Mouse (Mus musculus) neural tube, embryonic 12.5 days (tissue): Measurements from ENCODE around the gene Thap3. TPM values are rescaled to one million over a fixed set of nuclear protein-coding genes. Genes with fewer than 3 reads are reported as not detected.

ENCODE experiments used
- ATAC-seq: fragments of 200-750 bp; cut with Nextera tagmentation; 2 replicates; pipeline ENCODE4 v1.8.0; 2017; ENCODE audit warnings: low read depth, mild to moderate bottlenecking, moderate TSS enrichment, moderate library complexity; ENCODE audit not compliant: low FRiP score
- H3K27ac ChIP-seq: fragments of 300-500 bp; sonication (generic); 2 replicates; pipeline ENCODE4 v1.5.1; 2016
- H3K27me3 ChIP-seq: fragments of 300-500 bp; sonication (generic); replicated peaks from 2 replicates; pipeline ENCODE4 v1.6.1; 2016; ENCODE audit warnings: mild to moderate bottlenecking
- H3K36me3 ChIP-seq: fragments of 300-500 bp; sonication (generic); 2 replicates; pipeline ENCODE4 v1.6.1; 2016; ENCODE audit warnings: mild to moderate bottlenecking
- H3K4me1 ChIP-seq: fragments of 300-500 bp; sonication (generic); 2 replicates; pipeline ENCODE4 v1.6.1; 2016
- H3K4me2 ChIP-seq: fragments of 300-500 bp; sonication (generic); replicated peaks from 2 replicates; pipeline ENCODE4 v1.6.1; 2016; ENCODE audit warnings: mild to moderate bottlenecking
- H3K4me3 ChIP-seq: fragments of 300-500 bp; sonication (generic); 2 replicates; pipeline ENCODE4 v1.5.1; 2016
- H3K9ac ChIP-seq: fragments of 300-500 bp; sonication (generic); 2 replicates; pipeline ENCODE4 v1.6.1; 2016; ENCODE audit warnings: mild to moderate bottlenecking
- H3K9me3 ChIP-seq: fragments of 300-500 bp; sonication (generic); 2 replicates; pipeline ENCODE4 v1.6.1; 2016; ENCODE audit warnings: mild to moderate bottlenecking
- WGBS: fragments of 180-500 bp; shearing (Covaris S2); methylation state at CpG from one replicate; pipeline ENCODE4 v1.1.7; 2016; 5-methylcytosine and 5-hydroxymethylcytosine counted together
- polyA plus RNA-seq: library from polyadenylated mRNA; unstranded; fragments of >200 nt; fragmentation: Nextera tagmentation; extraction: Ambion mirVana; gene quantifications from 2 replicates; pipeline ENCODE4 v1.2.1, GENCODE M21; 2016

Gene Thap3
- polyA plus RNA-seq, 1 experiment from 2014 or later: 32.2 TPM

GRCm38 (mm10) chr4:151994228-151995171, 5.7 kb upstream of the Thap3 start:
- Histone ChIP-seq H3K4me2 (peak overlapping the region; percentile 91), H3K27me3 (no peaks in the 10 kb centered on the region), H3K36me3 (peaks cover 27% of the 10 kb centered on the region), H3K4me3 (peak overlapping the region; percentile 99), H3K9ac (peak overlapping the region; percentile 95), H3K4me1 (peaks cover 21% of the 10 kb centered on the region), H3K27ac (peak overlapping the region; percentile 68; the same call in 1 of the 2 replicates), H3K9me3 (no peaks in the 10 kb centered on the region)
- ATAC-seq: no peak
- WGBS: 1% methylated on average over 59 of the region's 61 CpGs

- no peak overlapping the region for H3K27ac ChIP-seq
- H3K4me3 ChIP-seq: no peak overlapping the region
- H3K36me3 ChIP-seq: peaks cover 27% of the 10 kb centered on the region
- 87% methylated on average over 6 of the region's 6 CpGs for WGBS
- no peaks in the 10 kb centered on the region for H3K27me3 ChIP-seq
- no peak for ATAC-seq
- no peak overlapping the region for H3K9ac ChIP-seq
- no peaks in the 10 kb centered on the region for H3K9me3 ChIP-seq
- H3K4me1 ChIP-seq: peaks cover 33% of the 10 kb centered on the region
- H3K4me2 ChIP-seq: peak overlapping the region; percentile 91
Observed at GRCm38 (mm10) chr4:151993035-151993434, 4.2 kb upstream of the Thap3 start.

- H3K36me3 ChIP-seq: peaks cover 27% of the 10 kb centered on the region
- no peaks in the 10 kb centered on the region for H3K9me3 ChIP-seq
- ATAC-seq: no peak
- 90% methylated on average over 9 of the region's 9 CpGs for WGBS
- no peak overlapping the region for H3K27ac ChIP-seq
- no peak overlapping the region for H3K4me2 ChIP-seq
- H3K4me3 ChIP-seq: no peak overlapping the region
- H3K9ac ChIP-seq: no peak overlapping the region
- H3K4me1 ChIP-seq: peaks cover 32% of the 10 kb centered on the region
- no peaks in the 10 kb centered on the region for H3K27me3 ChIP-seq
Observed at GRCm38 (mm10) chr4:151992091-151992490, 3.3 kb upstream of the Thap3 start.

- H3K4me2 ChIP-seq: peak overlapping the region; percentile 82
- H3K4me3 ChIP-seq: peak overlapping the region; percentile 88
- H3K27ac ChIP-seq: no peak overlapping the region
- peak overlapping the region; percentile 91 for H3K9ac ChIP-seq
- WGBS: 31% methylated on average over 6 of the region's 6 CpGs
- peaks cover 40% of the 10 kb centered on the region for H3K4me1 ChIP-seq
- ATAC-seq: peak; percentile 25; the same call in 1 of the 2 replicates
- H3K27me3 ChIP-seq: no peaks in the 10 kb centered on the region
- no peaks in the 10 kb centered on the region for H3K9me3 ChIP-seq
- H3K36me3 ChIP-seq: peaks cover 37% of the 10 kb centered on the region
Observed at GRCm38 (mm10) chr4:151989110-151989488, 302 bp upstream of the Thap3 start.

- 34% methylated on average over 10 of the region's 10 CpGs for WGBS
- H3K9me3 ChIP-seq: no peaks in the 10 kb centered on the region
- peak overlapping the region; percentile 82 for H3K4me2 ChIP-seq
- peak overlapping the region; percentile 91 for H3K9ac ChIP-seq
- H3K36me3 ChIP-seq: peaks cover 41% of the 10 kb centered on the region
- peaks cover 33% of the 10 kb centered on the region for H3K4me1 ChIP-seq
- no peak for ATAC-seq
- no peaks in the 10 kb centered on the region for H3K27me3 ChIP-seq
- peak overlapping the region; percentile 88 for H3K4me3 ChIP-seq
- H3K27ac ChIP-seq: no peak overlapping the region
Observed at GRCm38 (mm10) chr4:151988014-151988341, 819 bp downstream of the Thap3 start.

- Histone ChIP-seq H3K4me3 (no peak overlapping the region), H3K4me1 (peaks cover 33% of the 10 kb centered on the region), H3K9ac (0 out of 2 replicates have a peak overlapping the region, but pooled peaks have one; percentile 38), H3K27ac (no peak overlapping the region), H3K4me2 (no peak overlapping the region; the same call in 1 of the 2 replicates), H3K9me3 (no peaks in the 10 kb centered on the region), H3K27me3 (no peaks in the 10 kb centered on the region), H3K36me3 (peaks cover 36% of the 10 kb centered on the region)
- WGBS: 69% methylated on average over 8 of the region's 8 CpGs
- no peak for ATAC-seq
Observed at GRCm38 (mm10) chr4:151986650-151987049, 2.1 kb downstream of the Thap3 start.

GRCm38 (mm10) chr4:151985886-151986285, 2.9 kb downstream of the Thap3 start:
- WGBS: 32% methylated on average over 10 of the region's 10 CpGs
- Histone ChIP-seq H3K36me3 (peaks cover 34% of the 10 kb centered on the region), H3K27ac (no peak overlapping the region), H3K9ac (no peak overlapping the region), H3K27me3 (no peaks in the 10 kb centered on the region), H3K4me2 (no peak overlapping the region), H3K4me3 (no peak overlapping the region), H3K4me1 (peaks cover 33% of the 10 kb centered on the region), H3K9me3 (no peaks in the 10 kb centered on the region)
- no peak for ATAC-seq

- ATAC-seq: no peak
- H3K27ac ChIP-seq: no peak overlapping the region
- peaks cover 47% of the 10 kb centered on the region for H3K36me3 ChIP-seq
- H3K9me3 ChIP-seq: no peaks in the 10 kb centered on the region
- H3K27me3 ChIP-seq: no peaks in the 10 kb centered on the region
- no peak overlapping the region for H3K9ac ChIP-seq
- 36% methylated on average over 8 of the region's 9 CpGs for WGBS
- no peak overlapping the region for H3K4me3 ChIP-seq
- H3K4me2 ChIP-seq: no peak overlapping the region
- H3K4me1 ChIP-seq: peaks cover 26% of the 10 kb centered on the region
Observed at GRCm38 (mm10) chr4:151983560-151983959, 5.2 kb downstream of the Thap3 start.

- WGBS: 62% methylated on average over 17 of the region's 17 CpGs
- H3K36me3 ChIP-seq: peaks cover 49% of the 10 kb centered on the region
Observed at GRCm38 (mm10) chr4:151983043-151983442, 5.8 kb downstream of the Thap3 start.

GRCm38 (mm10) chr4:151981363-151981762, 7.4 kb downstream of the Thap3 start:
- 17% methylated on average over 5 of the region's 5 CpGs for WGBS
- Histone ChIP-seq H3K36me3 (peaks cover 60% of the 10 kb centered on the region), H3K9ac (no peak overlapping the region), H3K27ac (no peak overlapping the region), H3K4me3 (no peak overlapping the region), H3K4me2 (no peak overlapping the region), H3K4me1 (peaks cover 9% of the 10 kb centered on the region; the same call in 1 of the 2 replicates), H3K9me3 (no peaks in the 10 kb centered on the region), H3K27me3 (no peaks in the 10 kb centered on the region)
- peak; percentile 74 for ATAC-seq

More at GRCm38 (mm10) chr4:151983043-151983442, 5.8 kb downstream of the Thap3 start:
- Histone ChIP-seq H3K4me2 (no peak overlapping the region), H3K27ac (no peak overlapping the region), H3K4me3 (no peak overlapping the region), H3K9me3 (no peaks in the 10 kb centered on the region), H3K27me3 (no peaks in the 10 kb centered on the region), H3K4me1 (peaks cover 21% of the 10 kb centered on the region), H3K9ac (no peak overlapping the region)
- no peak for ATAC-seq

- no peak overlapping the region for H3K27ac ChIP-seq
- WGBS: 79% methylated on average over 8 of the region's 8 CpGs
- no peak overlapping the region for H3K4me2 ChIP-seq
- no peak for ATAC-seq
- H3K36me3 ChIP-seq: peaks cover 61% of the 10 kb centered on the region
- H3K27me3 ChIP-seq: no peaks in the 10 kb centered on the region
- H3K4me3 ChIP-seq: no peak overlapping the region
- no peak overlapping the region for H3K9ac ChIP-seq
- peaks cover 2% of the 10 kb centered on the region; the same call in 1 of the 2 replicates for H3K4me1 ChIP-seq
- no peaks in the 10 kb centered on the region for H3K9me3 ChIP-seq
Observed at GRCm38 (mm10) chr4:151980699-151981098, 8.1 kb downstream of the Thap3 start.

- Histone ChIP-seq H3K27ac (no peak overlapping the region), H3K4me1 (no peaks in the 10 kb centered on the region), H3K4me3 (no peak overlapping the region), H3K36me3 (peaks cover 74% of the 10 kb centered on the region), H3K9ac (no peak overlapping the region), H3K9me3 (no peaks in the 10 kb centered on the region), H3K4me2 (0 out of 2 replicates have a peak overlapping the region, but pooled peaks have one; percentile 0), H3K27me3 (no peaks in the 10 kb centered on the region)
- 44% methylated on average over 10 of the region's 10 CpGs for WGBS
- no peak for ATAC-seq
Observed at GRCm38 (mm10) chr4:151977748-151978147, 11.0 kb downstream of the Thap3 start.
